Mouse (Mus musculus) E14TG2a.4 (cell line): ENCODE measurements around the gene Nipal4.

Experiments used
- CTCF ChIP-seq: conservative IDR thresholded peaks from 2 replicates; pipeline ENCODE4 v1.5.1; 2014; ENCODE audit warnings: low read length
- NANOG ChIP-seq: IDR thresholded peaks from 2 replicates; pipeline ENCODE4 v1.6.1; 2014; ENCODE audit warnings: borderline replicate concordance, low read length, mixed read lengths
- POU5F1 ChIP-seq: IDR thresholded peaks from 2 replicates; pipeline ENCODE4 v1.6.1; 2014; ENCODE audit warnings: low read length, borderline replicate concordance

DNA sequence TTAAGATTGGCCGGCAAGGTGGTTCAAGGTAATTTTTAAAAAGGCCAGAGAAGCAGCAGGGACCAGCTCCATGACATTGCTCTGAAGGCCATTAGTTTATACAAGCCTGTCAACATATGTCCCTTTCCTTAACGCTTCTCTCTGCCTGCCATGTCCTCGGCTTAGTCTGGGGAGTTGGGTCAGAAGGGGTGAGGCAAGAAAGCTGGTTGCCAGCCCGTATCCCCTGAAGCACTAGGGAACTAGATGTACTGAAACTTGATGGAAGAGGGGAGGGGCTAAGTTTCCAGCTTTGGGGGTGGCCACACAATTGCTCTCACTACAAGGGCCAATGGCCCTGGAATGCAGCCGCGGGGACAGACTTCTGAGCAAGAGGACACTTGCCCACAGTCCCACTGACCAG, 23.0 kb downstream of the Nipal4 start:
- TF ChIP-seq CTCF (no peak), NANOG (no peak), POU5F1 (no peak)
